Mouse (Mus musculus) intestine, embryonic 14.5 days (tissue): ENCODE results near the gene Pptc7. TPM values are rescaled to one million over a fixed set of nuclear protein-coding genes. Genes with fewer than 3 reads are reported as not detected.
"Not testable (repeated sequence)": the region's sequence is repeated elsewhere in the genome, so short reads cannot be mapped to it uniquely, and the experiment has no call there.

Experiments
- ATAC-seq: fragments of 200-750 bp; cut with Nextera tagmentation; replicated peaks from 2 replicates; pipeline ENCODE4 v1.8.0; 2017; ENCODE audit warnings: low read depth, moderate number of reproducible peaks, moderate TSS enrichment, moderate library complexity; ENCODE audit not compliant: low FRiP score, low TSS enrichment
- DNase-seq: peaks from one replicate; pipeline ENCODE4 v3.0.0-alpha.2; 2018; ENCODE audit warnings: low spot score
- H3K27ac ChIP-seq: fragments of 300-500 bp; sonication (generic); 2 replicates; pipeline ENCODE4 v1.5.1; 2014; ENCODE audit warnings: low read depth, mild to moderate bottlenecking, control low read depth
- H3K27me3 ChIP-seq: fragments of 300-500 bp; sonication (generic); replicated peaks from 2 replicates; pipeline ENCODE4 v1.6.1; 2014; ENCODE audit warnings: low read length, control low read depth; ENCODE audit not compliant: control insufficient read depth, insufficient read depth
- H3K36me3 ChIP-seq: fragments of 300-500 bp; sonication (generic); 2 replicates; pipeline ENCODE4 v1.6.1; 2014; ENCODE audit warnings: low read length, control low read depth; ENCODE audit not compliant: control insufficient read depth, insufficient read depth
- H3K4me1 ChIP-seq: fragments of 300-500 bp; sonication (generic); replicated peaks from 2 replicates; pipeline ENCODE4 v1.6.1; 2014; ENCODE audit warnings: low read length, control low read depth, mixed read lengths; ENCODE audit not compliant: control insufficient read depth, insufficient read depth
- H3K4me2 ChIP-seq: fragments of 300-500 bp; sonication (generic); 2 replicates; pipeline ENCODE4 v1.6.1; 2014; ENCODE audit warnings: low read length
- H3K4me3 ChIP-seq: fragments of 300-500 bp; sonication (generic); 2 replicates; pipeline ENCODE4 v1.5.1; 2014; ENCODE audit warnings: low read depth, low read length, control low read depth, mixed read lengths
- H3K9ac ChIP-seq: fragments of 300-500 bp; sonication (generic); 2 replicates; pipeline ENCODE4 v1.6.1; 2014; ENCODE audit warnings: mild to moderate bottlenecking, low read length
- H3K9me3 ChIP-seq: fragments of 300-500 bp; sonication (generic); 2 replicates; pipeline ENCODE4 v1.6.1; 2016; ENCODE audit warnings: low read length, control low read depth; ENCODE audit not compliant: control insufficient read depth
- WGBS: fragments of 180-500 bp; shearing (Covaris S2); extraction: QIAGEN DNeasy Blood & Tissue Kit; methylation state at CpG from one replicate; pipeline ENCODE4 v1.1.7; 2014; 5-methylcytosine and 5-hydroxymethylcytosine counted together
- polyA plus RNA-seq: library from polyadenylated mRNA; unstranded; fragments of >200 nt; fragmentation: Nextera tagmentation; extraction: Ambion mirVana; gene quantifications from 2 replicates; pipeline ENCODE4 v1.2.1, GENCODE M21; 2014

The Pptc7 gene
- polyA plus RNA-seq, 1 experiment from 2014 or later: 10.8 TPM

- H3K4me3 ChIP-seq: no peak overlapping the region
Measured at GRCm38 (mm10) chr5:122312942-122313684, 28.9 kb downstream of the Pptc7 start.

GRCm38 (mm10) chr5:122314966-122315667, 31.0 kb downstream of the Pptc7 start:
- Histone ChIP-seq H3K4me2 (no peak overlapping the region), H3K36me3 (peaks cover 49% of the 10 kb centered on the region), H3K27me3 (no peaks in the 10 kb centered on the region), H3K9me3 (no peaks in the 10 kb centered on the region), H3K4me1 (no peaks in the 10 kb centered on the region; the same call in 1 of the 2 replicates), H3K27ac (no peak overlapping the region), H3K4me3 (no peak overlapping the region), H3K9ac (no peak overlapping the region)
- 73% methylated on average over 20 of the region's 20 CpGs for WGBS
- DNase-seq (no peak), ATAC-seq (no peak)

More at GRCm38 (mm10) chr5:122312942-122313684, 28.9 kb downstream of the Pptc7 start:
- H3K4me1 ChIP-seq: no peaks in the 10 kb centered on the region
- H3K4me2 ChIP-seq: no peak overlapping the region
- no peaks in the 10 kb centered on the region for H3K9me3 ChIP-seq
- no peaks in the 10 kb centered on the region for H3K27me3 ChIP-seq
- WGBS: 86% methylated on average over 17 of the region's 17 CpGs
- H3K36me3 ChIP-seq: peaks cover 46% of the 10 kb centered on the region
- H3K9ac ChIP-seq: no peak overlapping the region
- H3K27ac ChIP-seq: no peak overlapping the region
- ATAC-seq: no peak
- no peak for DNase-seq

- no peak overlapping the region for H3K9ac ChIP-seq
- H3K27me3 ChIP-seq: no peaks in the 10 kb centered on the region
- WGBS: 85% methylated on average over 11 of the region's 11 CpGs
- no peak overlapping the region for H3K4me2 ChIP-seq
- no peak for DNase-seq
- no peak overlapping the region for H3K27ac ChIP-seq
- H3K36me3 ChIP-seq: peaks cover 57% of the 10 kb centered on the region
- H3K9me3 ChIP-seq: no peaks in the 10 kb centered on the region
- no peak for ATAC-seq
- no peak overlapping the region for H3K4me3 ChIP-seq
- H3K4me1 ChIP-seq: no peaks in the 10 kb centered on the region; the same call in 1 of the 2 replicates
Measured at GRCm38 (mm10) chr5:122317329-122318045, 33.3 kb downstream of the Pptc7 start.

GRCm38 (mm10) chr5:122318100-122318499, 33.9 kb downstream of the Pptc7 start:
- Histone ChIP-seq H3K27ac (no peak overlapping the region), H3K9me3 (no peaks in the 10 kb centered on the region)
- no peak for DNase-seq

GRCm38 (mm10) chr5:122318976-122319375, 34.8 kb downstream of the Pptc7 start:
- H3K27ac ChIP-seq: not testable (repeated sequence)

More at GRCm38 (mm10) chr5:122318100-122318499, 33.9 kb downstream of the Pptc7 start:
- no peaks in the 10 kb centered on the region for H3K27me3 ChIP-seq
- no peaks in the 10 kb centered on the region; the same call in 1 of the 2 replicates for H3K4me1 ChIP-seq
- 70% methylated on average over 3 of the region's 3 CpGs for WGBS
- no peak for ATAC-seq
- no peak overlapping the region for H3K4me2 ChIP-seq
- no peak overlapping the region for H3K9ac ChIP-seq
- H3K36me3 ChIP-seq: peaks cover 58% of the 10 kb centered on the region
- no peak overlapping the region for H3K4me3 ChIP-seq

GRCm38 (mm10) chr5:122319474-122320204, 35.5 kb downstream of the Pptc7 start:
- Histone ChIP-seq H3K9me3 (no peaks in the 10 kb centered on the region), H3K9ac (no peak overlapping the region), H3K4me2 (no peak overlapping the region), H3K4me3 (no peak overlapping the region), H3K36me3 (peaks cover 50% of the 10 kb centered on the region), H3K27ac (no peak overlapping the region), H3K4me1 (no peaks in the 10 kb centered on the region; the same call in 1 of the 2 replicates), H3K27me3 (no peaks in the 10 kb centered on the region)
- no peak for ATAC-seq
- WGBS: 73% methylated on average over 14 of the region's 14 CpGs
- DNase-seq: no peak

More at GRCm38 (mm10) chr5:122318976-122319375, 34.8 kb downstream of the Pptc7 start:
- not testable (repeated sequence) for H3K4me2 ChIP-seq, H3K9me3 ChIP-seq, ATAC-seq, H3K9ac ChIP-seq, H3K4me3 ChIP-seq, DNase-seq, H3K4me1 ChIP-seq, H3K27me3 ChIP-seq
- WGBS: 79% methylated on average over 3 of the region's 3 CpGs
- H3K36me3 ChIP-seq: peaks cover 49% of the 10 kb centered on the region

- H3K36me3 ChIP-seq: peaks cover 48% of the 10 kb centered on the region
- H3K9ac ChIP-seq: no peak overlapping the region
- no peak overlapping the region for H3K4me3 ChIP-seq
- WGBS: 42% methylated on average over 12 of the region's 12 CpGs
- H3K27ac ChIP-seq: no peak overlapping the region
- ATAC-seq (no peak), DNase-seq (no peak)
- H3K9me3 ChIP-seq: no peaks in the 10 kb centered on the region
- H3K27me3 ChIP-seq: no peaks in the 10 kb centered on the region
- H3K4me2 ChIP-seq: no peak overlapping the region
- no peaks in the 10 kb centered on the region; the same call in 1 of the 2 replicates for H3K4me1 ChIP-seq
Measured at GRCm38 (mm10) chr5:122320205-122320781, 36.1 kb downstream of the Pptc7 start.

- H3K4me1 ChIP-seq: no peaks in the 10 kb centered on the region; the same call in 1 of the 2 replicates
- H3K27me3 ChIP-seq: no peaks in the 10 kb centered on the region
- H3K4me2 ChIP-seq: no peak overlapping the region
- H3K36me3 ChIP-seq: peaks cover 51% of the 10 kb centered on the region
- no peak overlapping the region for H3K9ac ChIP-seq
- H3K27ac ChIP-seq: no peak overlapping the region
- DNase-seq (no peak), ATAC-seq (no peak)
- no peaks in the 10 kb centered on the region for H3K9me3 ChIP-seq
- 82% methylated on average over 8 of the region's 8 CpGs for WGBS
- no peak overlapping the region for H3K4me3 ChIP-seq
Measured at GRCm38 (mm10) chr5:122323523-122323922, 39.4 kb downstream of the Pptc7 start.
